Mouse (Mus musculus): Measurements from ENCODE around the gene Gramd1c. TPM values are rescaled to one million over a fixed set of nuclear protein-coding genes. Genes with fewer than 3 reads are reported as not detected.

The Gramd1c gene
- polyA plus RNA-seq, 1 experiment from 2014 or later = 3.0 TPM

GRCm38 (mm10) chr16:44053265-44053664, 9.9 kb downstream of the Gramd1c start:
- H3K9me3 ChIP-seq = no peaks in the 10 kb centered on the region

GRCm38 (mm10) chr16:44052390-44052789, 10.8 kb downstream of the Gramd1c start:
- H3K9ac ChIP-seq = no peak overlapping the region
- no peak overlapping the region for H3K4me2 ChIP-seq
- ATAC-seq (replicated peaks) = no peak
- no peaks in the 10 kb centered on the region for H3K36me3 ChIP-seq (replicated peaks)
- no peaks in the 10 kb centered on the region for H3K4me1 ChIP-seq
- no peaks in the 10 kb centered on the region for H3K27me3 ChIP-seq (replicated peaks)
- H3K4me3 ChIP-seq = no peak overlapping the region
- H3K9me3 ChIP-seq = no peaks in the 10 kb centered on the region
- WGBS = 90% methylated on average over 6 of the region's 6 CpGs
- no peak overlapping the region for H3K27ac ChIP-seq

More at GRCm38 (mm10) chr16:44053265-44053664, 9.9 kb downstream of the Gramd1c start:
- Histone ChIP-seq H3K4me3 (no peak overlapping the region), H3K4me1 (no peaks in the 10 kb centered on the region), H3K9ac (no peak overlapping the region), H3K27ac (no peak overlapping the region), H3K27me3 (replicated peaks) (no peaks in the 10 kb centered on the region), H3K4me2 (no peak overlapping the region), H3K36me3 (replicated peaks) (no peaks in the 10 kb centered on the region)
- 74% methylated on average over 6 of the region's 6 CpGs for WGBS
- ATAC-seq (replicated peaks) = no peak

GRCm38 (mm10) chr16:44050139-44050538, 13.0 kb downstream of the Gramd1c start:
- no peaks in the 10 kb centered on the region for H3K36me3 ChIP-seq (replicated peaks)
- no peaks in the 10 kb centered on the region for H3K9me3 ChIP-seq
- no peak overlapping the region for H3K4me3 ChIP-seq
- no peaks in the 10 kb centered on the region for H3K4me1 ChIP-seq
- no peak overlapping the region for H3K9ac ChIP-seq
- H3K4me2 ChIP-seq = no peak overlapping the region
- H3K27me3 ChIP-seq (replicated peaks) = no peaks in the 10 kb centered on the region
- WGBS = 86% methylated on average over 5 of the region's 5 CpGs
- H3K27ac ChIP-seq = no peak overlapping the region
- ATAC-seq (replicated peaks) = no peak

- 89% methylated on average over 4 of the region's 4 CpGs for WGBS
Measured at GRCm38 (mm10) chr16:44039112-44039511, 24.0 kb downstream of the Gramd1c start.

GRCm38 (mm10) chr16:44035221-44035620, 27.9 kb downstream of the Gramd1c start:
- no peaks in the 10 kb centered on the region for H3K36me3 ChIP-seq (replicated peaks)
- no peaks in the 10 kb centered on the region for H3K27me3 ChIP-seq (replicated peaks)
- no peaks in the 10 kb centered on the region for H3K9me3 ChIP-seq
- no peak overlapping the region for H3K9ac ChIP-seq
- no peak overlapping the region for H3K4me3 ChIP-seq
- no peak overlapping the region for H3K4me2 ChIP-seq
- no peak for ATAC-seq (replicated peaks)
- no peaks in the 10 kb centered on the region for H3K4me1 ChIP-seq
- H3K27ac ChIP-seq = no peak overlapping the region
- 84% methylated on average over 3 of the region's 3 CpGs for WGBS

More at GRCm38 (mm10) chr16:44039112-44039511, 24.0 kb downstream of the Gramd1c start:
- no peaks in the 10 kb centered on the region for H3K36me3 ChIP-seq (replicated peaks)
- no peak overlapping the region for H3K27ac ChIP-seq
- ATAC-seq (replicated peaks) = no peak
- no peak overlapping the region for H3K4me2 ChIP-seq
- H3K9me3 ChIP-seq = no peaks in the 10 kb centered on the region
- no peak overlapping the region for H3K4me3 ChIP-seq
- H3K9ac ChIP-seq = no peak overlapping the region
- H3K4me1 ChIP-seq = no peaks in the 10 kb centered on the region
- no peaks in the 10 kb centered on the region for H3K27me3 ChIP-seq (replicated peaks)

GRCm38 (mm10) chr16:44033365-44033764, 29.8 kb downstream of the Gramd1c start:
- Histone ChIP-seq H3K9me3 (no peaks in the 10 kb centered on the region), H3K36me3 (replicated peaks) (no peaks in the 10 kb centered on the region), H3K4me1 (no peaks in the 10 kb centered on the region), H3K27me3 (replicated peaks) (no peaks in the 10 kb centered on the region), H3K4me2 (no peak overlapping the region), H3K9ac (no peak overlapping the region), H3K4me3 (no peak overlapping the region), H3K27ac (no peak overlapping the region)
- no peak for ATAC-seq (replicated peaks)
- 88% methylated on average over 5 of the region's 5 CpGs for WGBS

GRCm38 (mm10) chr16:44029273-44029672, 33.9 kb downstream of the Gramd1c start:
- H3K4me3 ChIP-seq = no peak overlapping the region
- H3K9ac ChIP-seq = no peak overlapping the region
- 69% methylated on average over 2 of the region's 2 CpGs for WGBS
- H3K9me3 ChIP-seq = no peaks in the 10 kb centered on the region
- H3K27ac ChIP-seq = no peak overlapping the region
- H3K27me3 ChIP-seq (replicated peaks) = no peaks in the 10 kb centered on the region
- no peak for ATAC-seq (replicated peaks)
- no peaks in the 10 kb centered on the region for H3K36me3 ChIP-seq (replicated peaks)
- no peaks in the 10 kb centered on the region for H3K4me1 ChIP-seq
- H3K4me2 ChIP-seq = no peak overlapping the region

- Histone ChIP-seq H3K4me1 (no peaks in the 10 kb centered on the region), H3K9me3 (no peaks in the 10 kb centered on the region), H3K27ac (no peak overlapping the region), H3K36me3 (replicated peaks) (no peaks in the 10 kb centered on the region), H3K9ac (no peak overlapping the region), H3K27me3 (replicated peaks) (no peaks in the 10 kb centered on the region), H3K4me3 (no peak overlapping the region), H3K4me2 (no peak overlapping the region)
- WGBS = 86% methylated on average over 9 of the region's 9 CpGs
- ATAC-seq (replicated peaks) = no peak
Measured at GRCm38 (mm10) chr16:44026822-44027221, 36.3 kb downstream of the Gramd1c start.

- no peak for ATAC-seq (replicated peaks)
- Histone ChIP-seq H3K4me3 (no peak overlapping the region), H3K27me3 (replicated peaks) (no peaks in the 10 kb centered on the region), H3K9me3 (no peaks in the 10 kb centered on the region), H3K4me2 (no peak overlapping the region), H3K4me1 (no peaks in the 10 kb centered on the region), H3K27ac (no peak overlapping the region), H3K9ac (no peak overlapping the region), H3K36me3 (replicated peaks) (no peaks in the 10 kb centered on the region)
- WGBS = 62% methylated on average over 6 of the region's 6 CpGs
Measured at GRCm38 (mm10) chr16:44026210-44026609, 36.9 kb downstream of the Gramd1c start.

- no peaks in the 10 kb centered on the region for H3K4me1 ChIP-seq
- no peak for ATAC-seq (replicated peaks)
- H3K4me3 ChIP-seq = no peak overlapping the region
- H3K36me3 ChIP-seq (replicated peaks) = no peaks in the 10 kb centered on the region
- no peaks in the 10 kb centered on the region for H3K27me3 ChIP-seq (replicated peaks)
- H3K4me2 ChIP-seq = no peak overlapping the region
- no peak overlapping the region for H3K27ac ChIP-seq
- H3K9ac ChIP-seq = no peak overlapping the region
- 82% methylated on average over 2 of the region's 2 CpGs for WGBS
- no peaks in the 10 kb centered on the region for H3K9me3 ChIP-seq
Measured at GRCm38 (mm10) chr16:44018986-44019548, 44.1 kb downstream of the Gramd1c start.

- no peaks in the 10 kb centered on the region for H3K27me3 ChIP-seq (replicated peaks)
- no peaks in the 10 kb centered on the region for H3K9me3 ChIP-seq
- no peaks in the 10 kb centered on the region for H3K4me1 ChIP-seq
- H3K36me3 ChIP-seq (replicated peaks) = no peaks in the 10 kb centered on the region
- no peak overlapping the region for H3K27ac ChIP-seq
- no peak overlapping the region for H3K9ac ChIP-seq
- ATAC-seq (replicated peaks) = no peak
- WGBS = 62% methylated on average over 7 of the region's 7 CpGs
- no peak overlapping the region for H3K4me2 ChIP-seq
- H3K4me3 ChIP-seq = no peak overlapping the region
Measured at GRCm38 (mm10) chr16:44018372-44018771, 44.8 kb downstream of the Gramd1c start.

- 85% methylated on average over 4 of the region's 4 CpGs for WGBS
- ATAC-seq (replicated peaks) = no peak
- no peaks in the 10 kb centered on the region for H3K9me3 ChIP-seq
- H3K4me3 ChIP-seq = no peak overlapping the region
- no peaks in the 10 kb centered on the region for H3K36me3 ChIP-seq (replicated peaks)
- no peaks in the 10 kb centered on the region for H3K4me1 ChIP-seq
- no peak overlapping the region for H3K4me2 ChIP-seq
- no peaks in the 10 kb centered on the region for H3K27me3 ChIP-seq (replicated peaks)
- H3K27ac ChIP-seq = no peak overlapping the region
- H3K9ac ChIP-seq = no peak overlapping the region
Measured at GRCm38 (mm10) chr16:44017707-44018106, 45.4 kb downstream of the Gramd1c start.

GRCm38 (mm10) chr16:44016164-44016563, 47.0 kb downstream of the Gramd1c start:
- H3K27ac ChIP-seq = no peak overlapping the region
- 27% methylated on average over 11 of the region's 11 CpGs for WGBS
- no peaks in the 10 kb centered on the region for H3K36me3 ChIP-seq (replicated peaks)
- no peak for ATAC-seq (replicated peaks)
- no peak overlapping the region for H3K9ac ChIP-seq
- H3K4me1 ChIP-seq = no peaks in the 10 kb centered on the region
- H3K4me3 ChIP-seq = no peak overlapping the region
- H3K27me3 ChIP-seq (replicated peaks) = no peaks in the 10 kb centered on the region
- no peaks in the 10 kb centered on the region for H3K9me3 ChIP-seq
- no peak overlapping the region for H3K4me2 ChIP-seq
